Mouse (Mus musculus): ENCODE data around the gene Spen.

The Spen gene

GRCm38 (mm10) chr4:141420886-141421285, 117.5 kb downstream of the Spen start:
- no peak for DNase-seq (ENCODE audit: low spot score)

- no peak for DNase-seq (ENCODE audit: low spot score)
These were observed 118.1 kb downstream of the Spen start, which contains the start of gene Hspb7 for GRCm38 (mm10) chr4:141420192-141420829. Gene Hspb7 (plus strand): TSS chr4:141420779.

GRCm38 (mm10) chr4:141419398-141420191, 118.8 kb downstream of the Spen start:
- DNase-seq (ENCODE audit: low spot score), result no peak

Measured in urinary bladder, postnatal 14 days (tissue).